Mouse (Mus musculus): ENCODE data around the gene Nfkbiz. TPM values are rescaled to one million over a fixed set of nuclear protein-coding genes. Genes with fewer than 3 reads are reported as not detected.

Gene Nfkbiz
- polyA plus RNA-seq, 1 experiment from 2014 or later: 3.5 TPM

- WGBS (ENCODE audit: insufficient replicate concordance): 78% methylated on average over 2 of the region's 2 CpGs
These were observed 55.8 kb downstream of the Nfkbiz start for GRCm38 (mm10) chr16:55782911-55783310.

GRCm38 (mm10) chr16:55781809-55782208, 56.9 kb downstream of the Nfkbiz start:
- Histone ChIP-seq H3K4me1 (ENCODE audit: control insufficient read depth, insufficient read depth, low read length) (no peaks in the 10 kb centered on the region), H3K4me3 (ENCODE audit: low read depth, low read length) (no peak overlapping the region), H3K27me3 (ENCODE audit: control insufficient read depth, insufficient read depth, low read length) (no peaks in the 10 kb centered on the region), H3K9ac (ENCODE audit: low read depth, low read length) (no peak overlapping the region), H3K36me3 (ENCODE audit: control insufficient read depth, insufficient read depth, low read length) (no peaks in the 10 kb centered on the region), H3K4me2 (no peak overlapping the region), H3K27ac (ENCODE audit: low read depth, low read length) (no peak overlapping the region), H3K9me3 (replicated peaks; ENCODE audit: control insufficient read depth, low read length) (no peaks in the 10 kb centered on the region)
- 53% methylated on average over 5 of the region's 5 CpGs for WGBS (ENCODE audit: insufficient replicate concordance)
- ATAC-seq (replicated peaks; ENCODE audit: insufficient number of reproducible peaks, low FRiP score, low TSS enrichment): no peak

More at GRCm38 (mm10) chr16:55782911-55783310, 55.8 kb downstream of the Nfkbiz start:
- Histone ChIP-seq H3K9me3 (replicated peaks; ENCODE audit: control insufficient read depth, low read length) (no peaks in the 10 kb centered on the region), H3K4me3 (ENCODE audit: low read depth, low read length) (no peak overlapping the region), H3K4me2 (no peak overlapping the region), H3K36me3 (ENCODE audit: control insufficient read depth, insufficient read depth, low read length) (no peaks in the 10 kb centered on the region), H3K4me1 (ENCODE audit: control insufficient read depth, insufficient read depth, low read length) (no peaks in the 10 kb centered on the region), H3K27ac (ENCODE audit: low read depth, low read length) (no peak overlapping the region), H3K27me3 (ENCODE audit: control insufficient read depth, insufficient read depth, low read length) (no peaks in the 10 kb centered on the region), H3K9ac (ENCODE audit: low read depth, low read length) (no peak overlapping the region)
- no peak for ATAC-seq (replicated peaks; ENCODE audit: insufficient number of reproducible peaks, low FRiP score, low TSS enrichment)

- no peak overlapping the region for H3K27ac ChIP-seq (ENCODE audit: low read depth, low read length)
- WGBS (ENCODE audit: insufficient replicate concordance): 42% methylated on average over 5 of the region's 5 CpGs
- no peak overlapping the region for H3K4me3 ChIP-seq (ENCODE audit: low read depth, low read length)
- no peaks in the 10 kb centered on the region for H3K36me3 ChIP-seq (ENCODE audit: control insufficient read depth, insufficient read depth, low read length)
- no peak for ATAC-seq (replicated peaks; ENCODE audit: insufficient number of reproducible peaks, low FRiP score, low TSS enrichment)
- no peaks in the 10 kb centered on the region for H3K27me3 ChIP-seq (ENCODE audit: control insufficient read depth, insufficient read depth, low read length)
- H3K4me1 ChIP-seq (ENCODE audit: control insufficient read depth, insufficient read depth, low read length): no peaks in the 10 kb centered on the region
- H3K9me3 ChIP-seq (replicated peaks; ENCODE audit: control insufficient read depth, low read length): no peaks in the 10 kb centered on the region
- no peak overlapping the region for H3K9ac ChIP-seq (ENCODE audit: low read depth, low read length)
- no peak overlapping the region for H3K4me2 ChIP-seq
These were observed 57.6 kb downstream of the Nfkbiz start for GRCm38 (mm10) chr16:55780958-55781558.

- Histone ChIP-seq H3K4me3 (ENCODE audit: low read depth, low read length) (no peak overlapping the region), H3K9me3 (replicated peaks; ENCODE audit: control insufficient read depth, low read length) (no peaks in the 10 kb centered on the region), H3K27ac (ENCODE audit: low read depth, low read length) (no peak overlapping the region), H3K36me3 (ENCODE audit: control insufficient read depth, insufficient read depth, low read length) (no peaks in the 10 kb centered on the region), H3K4me1 (ENCODE audit: control insufficient read depth, insufficient read depth, low read length) (no peaks in the 10 kb centered on the region), H3K4me2 (no peak overlapping the region), H3K27me3 (ENCODE audit: control insufficient read depth, insufficient read depth, low read length) (no peaks in the 10 kb centered on the region), H3K9ac (ENCODE audit: low read depth, low read length) (no peak overlapping the region)
- no peak for ATAC-seq (replicated peaks; ENCODE audit: insufficient number of reproducible peaks, low FRiP score, low TSS enrichment)
- 80% methylated on average over 11 of the region's 11 CpGs for WGBS (ENCODE audit: insufficient replicate concordance)
These were observed 62.4 kb downstream of the Nfkbiz start for GRCm38 (mm10) chr16:55776329-55776728.

GRCm38 (mm10) chr16:55770247-55770646, 68.5 kb downstream of the Nfkbiz start:
- no peaks in the 10 kb centered on the region for H3K4me1 ChIP-seq (ENCODE audit: control insufficient read depth, insufficient read depth, low read length)
- whole genome bisulfite sequencing (ENCODE audit: insufficient replicate concordance): 71% methylated on average over 3 of the region's 3 CpGs
- ATAC-seq (replicated peaks; ENCODE audit: insufficient number of reproducible peaks, low FRiP score, low TSS enrichment): no peak

More at GRCm38 (mm10) chr16:55770247-55770646, 68.5 kb downstream of the Nfkbiz start:
- no peaks in the 10 kb centered on the region for H3K27me3 ChIP-seq (ENCODE audit: control insufficient read depth, insufficient read depth, low read length)
- H3K4me3 ChIP-seq (ENCODE audit: low read depth, low read length): no peak overlapping the region
- no peak overlapping the region for H3K4me2 ChIP-seq
- no peaks in the 10 kb centered on the region for H3K36me3 ChIP-seq (ENCODE audit: control insufficient read depth, insufficient read depth, low read length)
- no peaks in the 10 kb centered on the region for H3K9me3 ChIP-seq (replicated peaks; ENCODE audit: control insufficient read depth, low read length)
- H3K27ac ChIP-seq (ENCODE audit: low read depth, low read length): no peak overlapping the region
- H3K9ac ChIP-seq (ENCODE audit: low read depth, low read length): no peak overlapping the region

Other genes with a start within 250 kb of the Nfkbiz start
- gene Nxpe3, start 56.4 kb upstream of the Nfkbiz start, polyA plus RNA-seq (2014; fragmentation: Nextera tagmentation; extraction: Ambion mirVana): 0.99 and 1.2 TPM in 2 replicates
- gene Cep97, start 96.0 kb upstream of the Nfkbiz start, polyA plus RNA-seq (2014; fragmentation: Nextera tagmentation; extraction: Ambion mirVana): 7.4 and 11.9 TPM in 2 replicates
- gene Rpl24, start 127.4 kb upstream of the Nfkbiz start, polyA plus RNA-seq (2014; fragmentation: Nextera tagmentation; extraction: Ambion mirVana): 617 and 672 TPM in 2 replicates
- 13.3 and 13.8 TPM in 2 replicates for gene Zbtb11, start 135.0 kb upstream of the Nfkbiz start, polyA plus RNA-seq (2014; fragmentation: Nextera tagmentation; extraction: Ambion mirVana)
- 172 and 199 TPM in 2 replicates for gene Pcnp, start 190.8 kb upstream of the Nfkbiz start, polyA plus RNA-seq (2014; fragmentation: Nextera tagmentation; extraction: Ambion mirVana)
- 23.6 and 24.5 TPM in 2 replicates for gene Trmt10c, start 198.9 kb upstream of the Nfkbiz start, polyA plus RNA-seq (2014; fragmentation: Nextera tagmentation; extraction: Ambion mirVana)
- gene Senp7, start 209.4 kb upstream of the Nfkbiz start, polyA plus RNA-seq (2014; fragmentation: Nextera tagmentation; extraction: Ambion mirVana): 24.6 and 24.8 TPM in 2 replicates